Mouse (Mus musculus) MEL (cell line): ENCODE data around the gene Nop2. TPM values are rescaled to one million over a fixed set of nuclear protein-coding genes. Genes with fewer than 3 reads are reported as not detected.

Experiments used
- DNase-seq: peaks from one replicate; pipeline ENCODE4 v3.0.0; 2011; ENCODE audit warnings: low read depth, low spot score
- H3K27ac ChIP-seq: 2 replicates; pipeline ENCODE4 v1.5.1; 2012; ENCODE audit warnings: low read depth, mild to moderate bottlenecking, control low read depth, low read length, moderate library complexity; ENCODE audit not compliant: control insufficient read depth
- H3K27me3 ChIP-seq, 2 experiments: fragments of 150-350 bp in 1 of 2; sonication (generic) in 1 of 2; 2 replicates each; pipeline ENCODE4 v1.6.1; 2012; ENCODE audit warnings: low read length in 2 of 2, mild to moderate bottlenecking in 2 of 2, improper control_type of control experiment in 1 of 2, moderate library complexity in 1 of 2; ENCODE audit not compliant: insufficient read depth in 2 of 2, control insufficient read depth in 1 of 2
- H3K36me3 ChIP-seq, 2 experiments: 2 replicates each; pipeline ENCODE4 v1.6.1; 2012 to 2014; ENCODE audit warnings: low read length in 2 of 2, improper control_type of control experiment in 1 of 2, inconsistent platforms in 1 of 2, mild to moderate bottlenecking in 1 of 2; ENCODE audit not compliant: insufficient read depth in 2 of 2, control insufficient read depth in 1 of 2
- H3K4me1 ChIP-seq, 2 experiments: fragments of 150-350 bp in 1 of 2; sonication (generic) in 1 of 2; 2 replicates each; pipeline ENCODE4 v1.6.1; 2012; ENCODE audit warnings: low read length in 2 of 2, improper control_type of control experiment in 1 of 2, mild to moderate bottlenecking in 1 of 2; ENCODE audit not compliant: insufficient read depth in 2 of 2, control insufficient read depth in 1 of 2
- H3K4me3 ChIP-seq, 2 experiments: fragments of 150-350 bp in 1 of 2; sonication (generic) in 1 of 2; 2 replicates each; pipeline ENCODE4 v1.5.1; 2012; ENCODE audit warnings: low read depth in 2 of 2, low read length in 2 of 2, mild to moderate bottlenecking in 2 of 2, moderate library complexity in 2 of 2, control low read depth in 1 of 2, improper control_type of control experiment in 1 of 2; ENCODE audit not compliant: control insufficient read depth in 1 of 2, insufficient read depth in 1 of 2
- H3K79me2 ChIP-seq: 2 replicates; pipeline ENCODE4 v1.6.1; 2012; ENCODE audit warnings: mild to moderate bottlenecking, low read length, moderate library complexity; ENCODE audit not compliant: control insufficient read depth, poor library complexity, insufficient read depth
- H3K9ac ChIP-seq: 2 replicates; pipeline ENCODE4 v1.6.1; 2012; ENCODE audit warnings: low read depth, mild to moderate bottlenecking, control low read depth, low read length, moderate library complexity; ENCODE audit not compliant: control insufficient read depth, poor library complexity, severe bottlenecking
- H3K9me3 ChIP-seq: fragments of 150-350 bp; sonication (generic); replicated peaks from 2 replicates; pipeline ENCODE4 v1.6.1; 2012; ENCODE audit warnings: mild to moderate bottlenecking, low read length, improper control_type of control experiment, moderate library complexity; ENCODE audit not compliant: insufficient read depth
- BHLHE40 ChIP-seq: IDR thresholded peaks from 2 replicates; pipeline ENCODE4 v1.6.1; 2012; ENCODE audit warnings: low read depth, mild to moderate bottlenecking, inconsistent platforms, low read length, improper control_type of control experiment, borderline replicate concordance
- CHD2 ChIP-seq: IDR thresholded peaks from 2 replicates; pipeline ENCODE4 v1.6.1; 2011; ENCODE audit warnings: low read length, improper control_type of control experiment
- CTCF ChIP-seq, 3 experiments: IDR thresholded peaks in 2 of 3; conservative IDR thresholded peaks in 1 of 3; 2 replicates each; pipeline ENCODE4 v1.5.1; 2011 to 2012; ENCODE audit warnings: low read length in 3 of 3, low read depth in 2 of 3, mild to moderate bottlenecking in 2 of 3, improper control_type of control experiment in 1 of 3, inconsistent platforms in 1 of 3, mixed read lengths in 1 of 3, moderate library complexity in 1 of 3; ENCODE audit not compliant: control insufficient read depth in 1 of 3, insufficient read depth in 1 of 3, poor library complexity in 1 of 3, severe bottlenecking in 1 of 3
- E2F4 ChIP-seq: IDR thresholded peaks from 2 replicates; pipeline ENCODE4 v1.6.1; 2011; ENCODE audit warnings: low read depth, low read length, improper control_type of control experiment, borderline replicate concordance
- ELF1 ChIP-seq: IDR thresholded peaks from 2 replicates; pipeline ENCODE4 v1.6.1; 2014; ENCODE audit warnings: low read depth, mild to moderate bottlenecking, inconsistent platforms, low read length, improper control_type of control experiment, moderate library complexity
- ETS1 ChIP-seq: IDR thresholded peaks from 2 replicates; pipeline ENCODE4 v1.6.1; 2012; ENCODE audit warnings: low read depth, mild to moderate bottlenecking, inconsistent platforms, low read length, improper control_type of control experiment, moderate library complexity
- GATA1 ChIP-seq: IDR thresholded peaks from 2 replicates; pipeline ENCODE4 v1.6.1; 2011; ENCODE audit warnings: low read depth, low read length, improper control_type of control experiment
- KAT2A ChIP-seq: conservative IDR thresholded peaks from 2 replicates; pipeline ENCODE4 v1.6.1; 2012; ENCODE audit warnings: low read depth, low read length, improper control_type of control experiment, inconsistent platforms
- MAX ChIP-seq: IDR thresholded peaks from 2 replicates; pipeline ENCODE4 v1.6.1; 2011; ENCODE audit warnings: low read length, improper control_type of control experiment
- MAZ ChIP-seq: IDR thresholded peaks from 2 replicates; pipeline ENCODE4 v1.6.1; 2012; ENCODE audit warnings: low read depth, mild to moderate bottlenecking, inconsistent platforms, low read length, improper control_type of control experiment
- MEF2A ChIP-seq: IDR thresholded peaks from 2 replicates; pipeline ENCODE4 v1.6.1; 2014; ENCODE audit warnings: low read depth, mild to moderate bottlenecking, inconsistent platforms, low read length, improper control_type of control experiment; ENCODE audit not compliant: poor library complexity, insufficient replicate concordance, severe bottlenecking; ENCODE audit errors: extremely low read depth
- MYB ChIP-seq: IDR thresholded peaks from 2 replicates; pipeline ENCODE4 v1.6.1; 2011; ENCODE audit warnings: mild to moderate bottlenecking, low read depth, low read length, improper control_type of control experiment
- MYC ChIP-seq: IDR thresholded peaks from 2 replicates; pipeline ENCODE4 v1.6.1; 2011; ENCODE audit warnings: low read depth, mild to moderate bottlenecking, low read length, improper control_type of control experiment, moderate library complexity
- NELFE ChIP-seq: IDR thresholded peaks from 2 replicates; pipeline ENCODE4 v1.6.1; 2011; ENCODE audit warnings: low read depth, low read length, improper control_type of control experiment
- NRF1 ChIP-seq: IDR thresholded peaks from 2 replicates; pipeline ENCODE4 v1.6.1; 2014; ENCODE audit warnings: low read depth, mild to moderate bottlenecking, inconsistent platforms, low read length, improper control_type of control experiment, moderate library complexity; ENCODE audit not compliant: poor library complexity, insufficient read depth, severe bottlenecking
- POLR2A ChIP-seq, 2 experiments: IDR thresholded peaks; 2 replicates each; pipeline ENCODE4 v1.6.1; 2011 to 2012; ENCODE audit warnings: low read length in 2 of 2, mild to moderate bottlenecking in 2 of 2, control low read depth in 1 of 2, improper control_type of control experiment in 1 of 2, low read depth in 1 of 2, moderate library complexity in 1 of 2; ENCODE audit not compliant: control insufficient read depth in 1 of 2, insufficient read depth in 1 of 2, poor library complexity in 1 of 2
- POLR2AphosphoS2 ChIP-seq: IDR thresholded peaks from 2 replicates; pipeline ENCODE4 v1.6.1; 2011; ENCODE audit warnings: low read length, improper control_type of control experiment
- RAD21 ChIP-seq: IDR thresholded peaks from 2 replicates; pipeline ENCODE4 v1.6.1; 2011; ENCODE audit warnings: mild to moderate bottlenecking, low read depth, low read length, improper control_type of control experiment
- RCOR1 ChIP-seq: IDR thresholded peaks from 2 replicates; pipeline ENCODE4 v1.6.1; 2012; ENCODE audit warnings: low read depth, mild to moderate bottlenecking, inconsistent platforms, low read length, improper control_type of control experiment
- SIN3A ChIP-seq: IDR thresholded peaks from 2 replicates; pipeline ENCODE4 v1.6.1; 2012; ENCODE audit warnings: low read length, improper control_type of control experiment, inconsistent platforms
- SMC3 ChIP-seq: IDR thresholded peaks from 2 replicates; pipeline ENCODE4 v1.6.1; 2011; ENCODE audit warnings: low read depth, low read length, improper control_type of control experiment
- TAL1 ChIP-seq: IDR thresholded peaks from 2 replicates; pipeline ENCODE4 v1.6.1; 2012; ENCODE audit warnings: mild to moderate bottlenecking, inconsistent platforms, low read length, moderate library complexity, mixed read lengths
- TCF12 ChIP-seq: IDR thresholded peaks from 2 replicates; pipeline ENCODE4 v1.6.1; 2014; ENCODE audit warnings: low read depth, mild to moderate bottlenecking, inconsistent platforms, low read length, improper control_type of control experiment, moderate library complexity
- UBTF ChIP-seq: IDR thresholded peaks from 2 replicates; pipeline ENCODE4 v1.6.1; 2012; ENCODE audit warnings: low read depth, mild to moderate bottlenecking, inconsistent platforms, low read length, improper control_type of control experiment, moderate library complexity, borderline replicate concordance; ENCODE audit not compliant: insufficient read depth
- USF1 ChIP-seq: IDR thresholded peaks from 2 replicates; pipeline ENCODE4 v1.6.1; 2014; ENCODE audit warnings: low read depth, mild to moderate bottlenecking, inconsistent platforms, low read length, improper control_type of control experiment, moderate library complexity
- USF2 ChIP-seq, 2 experiments: IDR thresholded peaks; 2 replicates each; pipeline ENCODE4 v1.6.1; 2011 to 2012; ENCODE audit warnings: improper control_type of control experiment in 2 of 2, low read length in 2 of 2, borderline replicate concordance in 1 of 2, inconsistent platforms in 1 of 2, low read depth in 1 of 2, mild to moderate bottlenecking in 1 of 2; ENCODE audit not compliant: insufficient read depth in 1 of 2
- ZKSCAN1 ChIP-seq: IDR thresholded peaks from 2 replicates; pipeline ENCODE4 v1.6.1; 2012; ENCODE audit warnings: low read depth, mild to moderate bottlenecking, inconsistent platforms, low read length, improper control_type of control experiment, moderate library complexity
- ZNF384 ChIP-seq: IDR thresholded peaks from 2 replicates; pipeline ENCODE4 v1.6.1; 2012; ENCODE audit warnings: low read depth, mild to moderate bottlenecking, inconsistent platforms, low read length, improper control_type of control experiment
- polyA plus RNA-seq, 2 experiments: library from polyadenylated mRNA; stranded (reverse) in 1 of 2; unstranded in 1 of 2; fragments of >175 nt in 1 of 2; fragments of >200 nt in 1 of 2; gene quantifications; 2 replicates each; pipeline versions ENCODE4 v1.2.1 to v1.2.4; 2012; ENCODE audit warnings: low replicate concordance in 2 of 2, low read depth in 1 of 2; ENCODE audit not compliant: insufficient read length in 2 of 2, insufficient read depth in 1 of 2, missing spikeins in 1 of 2
- total RNA-seq: library from RNA; depleted of rRNA; stranded (reverse); fragments of 300-350 nt; gene quantifications from 2 replicates; pipeline ENCODE4 v1.2.3, GENCODE M21; 2012

Nop2 gene
- total and polyA plus RNA-seq, 3 experiments = 221 to 337 (median 263) TPM

DNA sequence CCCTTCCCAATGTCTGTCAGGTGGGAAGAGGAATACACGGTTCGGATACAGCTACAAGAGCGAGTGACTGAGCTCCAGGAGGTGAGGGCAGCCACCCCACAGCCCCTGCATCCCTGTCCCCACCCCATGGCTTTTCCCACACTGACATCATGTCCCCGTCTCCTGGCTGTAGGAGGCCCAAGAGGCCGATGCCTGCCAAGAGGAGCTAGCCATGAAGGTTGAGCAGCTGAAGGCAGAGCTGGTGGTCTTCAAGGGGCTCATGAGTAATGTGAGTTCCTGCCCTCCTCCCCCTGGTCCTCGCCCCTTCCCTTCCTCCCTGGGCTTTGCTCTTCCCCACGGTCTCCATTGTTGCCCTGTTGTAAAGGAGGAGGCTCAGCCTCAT, 17.9 kb downstream of the Nop2 start:
- H3K36me3 ChIP-seq = peaks cover 0 to 9% of the 10 kb centered on the region in 2 experiments; a peak in 2 of 4 replicates
- H3K27ac ChIP-seq = no peak overlapping the region
- H3K4me3 ChIP-seq = no peak overlapping the region
- no peak for TF ChIP-seq USF1
- no peak for TF ChIP-seq GATA1
- no peak for TF ChIP-seq NRF1
- TF ChIP-seq CTCF (IDR thresholded peaks at IDR 0.05 in 2 of 3, conservative IDR thresholded peaks at IDR 0.05 in 1 of 3; ENCODE audit: control insufficient read depth in 1 of 3, insufficient read depth in 1 of 3, low read depth in 2 of 3, low read length in 3 of 3, poor library complexity in 1 of 3, severe bottlenecking in 1 of 3) = no peak
- TF ChIP-seq POLR2AphosphoS2 = no peak
- no peak for TF ChIP-seq CHD2
- no peak for TF ChIP-seq MAZ
- TF ChIP-seq TAL1 = no peak
- no peak for TF ChIP-seq UBTF
- TF ChIP-seq MYB = no peak
- H3K9ac ChIP-seq = no peak overlapping the region
- no peaks in the 10 kb centered on the region for H3K27me3 ChIP-seq
- no peak for DNase-seq
- H3K9me3 ChIP-seq = no peaks in the 10 kb centered on the region
- peaks cover 0 to 28% of the 10 kb centered on the region in 2 experiments; a peak in 3 of 4 replicates for H3K4me1 ChIP-seq
- H3K79me2 ChIP-seq = peaks cover 21% of the 10 kb centered on the region

DNA sequence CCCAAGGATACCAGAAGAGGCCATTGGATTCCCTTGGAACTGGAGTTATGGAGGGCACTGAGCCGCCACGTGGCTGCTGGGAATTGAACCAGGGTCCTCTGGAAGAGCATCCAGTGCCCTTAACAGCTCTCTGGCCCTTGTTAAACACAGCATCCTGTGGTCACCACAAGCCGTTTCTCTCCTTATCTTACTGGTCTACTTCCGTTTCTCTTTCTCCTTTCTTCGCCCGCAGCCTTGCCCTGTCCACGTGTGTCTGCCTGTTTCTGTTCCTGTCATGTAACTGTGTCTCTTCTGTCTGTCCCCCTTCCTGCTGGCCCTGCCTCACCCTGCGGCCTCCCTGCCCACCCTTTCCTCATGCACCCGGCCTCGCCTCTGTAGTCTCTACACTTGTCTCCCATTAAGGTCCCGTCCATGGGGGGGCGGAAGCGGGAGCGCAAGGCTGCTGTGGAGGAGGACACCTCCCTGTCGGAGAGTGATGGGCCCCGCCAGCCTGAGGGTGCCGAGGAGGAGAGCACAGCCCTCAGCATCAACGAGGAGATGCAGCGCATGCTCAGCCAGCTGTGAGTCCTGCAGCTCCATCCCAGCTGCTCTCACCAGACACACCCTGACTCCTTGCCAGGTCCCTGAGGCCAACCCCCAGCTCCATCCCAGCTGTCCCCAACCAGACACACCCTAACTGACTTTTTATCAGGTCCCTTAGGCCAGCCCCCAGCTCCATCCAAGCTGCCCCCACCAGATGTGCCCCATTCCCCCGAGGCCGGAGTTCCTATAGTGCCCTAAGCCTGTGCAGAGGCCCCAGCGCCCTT, 20.7 kb downstream of the Nop2 start:
- Histone ChIP-seq H3K79me2 (peaks cover 49% of the 10 kb centered on the region), H3K9ac (peak overlapping the region; percentile 93), H3K27me3 (no peaks in the 10 kb centered on the region), H3K4me1 (peaks cover 0 to 35% of the 10 kb centered on the region in 2 experiments; a peak in 3 of 4 replicates), H3K9me3 (no peaks in the 10 kb centered on the region), H3K4me3 (peak overlapping the region; percentile 81 to 87), H3K36me3 (peaks cover 0 to 22% of the 10 kb centered on the region in 2 experiments; a peak in 2 of 4 replicates), H3K27ac (peak overlapping the region; percentile 96)
- peak; percentile 93 for DNase-seq
- TF ChIP-seq RCOR1 = peak; percentile 33
- no peak for TF ChIP-seq CHD2
- TF ChIP-seq SMC3 = no peak
- TF ChIP-seq CTCF (IDR thresholded peaks at IDR 0.05 in 2 of 3, conservative IDR thresholded peaks at IDR 0.05 in 1 of 3; ENCODE audit: control insufficient read depth in 1 of 3, insufficient read depth in 1 of 3, low read depth in 2 of 3, low read length in 3 of 3, poor library complexity in 1 of 3, severe bottlenecking in 1 of 3) = no peak
- TF ChIP-seq RAD21 = no peak
- TF ChIP-seq BHLHE40 = no peak
- TF ChIP-seq MEF2A = no peak
- peak; percentile 85 for TF ChIP-seq TCF12
- peak; percentile 70 for TF ChIP-seq SIN3A
- TF ChIP-seq TAL1 = peak; percentile 49
- no peak for TF ChIP-seq E2F4
- no peak for TF ChIP-seq ZKSCAN1
- TF ChIP-seq MAX = peak; percentile 97
- peak; percentile 83 for TF ChIP-seq NRF1
- TF ChIP-seq ETS1 = peak; percentile 98
- peak; percentile 41 to 69; a peak in 3 of 4 replicates for TF ChIP-seq POLR2A (IDR thresholded peaks at IDR 0.05; ENCODE audit: control insufficient read depth in 1 of 2, insufficient read depth in 1 of 2, low read depth in 1 of 2, low read length in 2 of 2, poor library complexity in 1 of 2)
- peak; percentile 98 for TF ChIP-seq MYC
- no peak for TF ChIP-seq UBTF
- peak; percentile 67 for TF ChIP-seq NELFE
- TF ChIP-seq ELF1 = no peak
- no peak for TF ChIP-seq USF2 (IDR thresholded peaks at IDR 0.05; ENCODE audit: borderline replicate concordance in 1 of 2, insufficient read depth in 1 of 2, low read depth in 1 of 2, low read length in 2 of 2)
- TF ChIP-seq ZNF384 = no peak
- TF ChIP-seq KAT2A = peak; percentile 30
- TF ChIP-seq MAZ = peak; percentile 62; the same call in 1 of the 2 replicates
